Mouse (Mus musculus) gastrocnemius, postnatal 25 days (tissue): ENCODE results near the gene Ppp2r2c. TPM values are rescaled to one million over a fixed set of nuclear protein-coding genes. Genes with fewer than 3 reads are reported as not detected.

Experiments
- DNase-seq: peaks from one replicate; pipeline ENCODE4 v3.0.0; 2022
- total RNA-seq, 2 experiments: library from RNA; stranded (reverse); gene quantifications; 1 replicate in 1 of 2; 2 replicates in 1 of 2; pipeline ENCODE4 v1.2.3; 2021

Gene Ppp2r2c
- total RNA-seq, 2 experiments from 2014 or later = 0.41 to 0.70 TPM

DNA sequence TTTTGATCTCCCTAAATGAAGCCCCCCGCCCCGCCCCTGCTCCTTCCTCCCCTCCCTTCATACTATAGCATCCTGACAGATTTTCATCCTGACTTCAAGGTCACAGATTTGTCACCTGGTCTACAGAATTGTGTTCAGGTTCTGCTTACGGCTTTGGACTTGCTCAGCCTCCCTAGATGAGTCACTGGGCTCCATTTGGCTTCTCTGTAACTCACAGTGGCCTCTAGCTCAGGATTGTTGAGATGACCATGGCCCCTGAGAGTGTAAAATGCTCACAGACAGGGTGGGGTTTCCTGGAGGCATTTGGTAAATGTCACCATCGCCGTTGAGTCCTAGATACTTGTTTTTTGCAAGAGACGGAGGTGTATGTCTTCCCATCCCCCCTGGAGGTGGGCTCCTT, 2.6 kb downstream of the Ppp2r2c start:
- no peak for DNase-seq

DNA sequence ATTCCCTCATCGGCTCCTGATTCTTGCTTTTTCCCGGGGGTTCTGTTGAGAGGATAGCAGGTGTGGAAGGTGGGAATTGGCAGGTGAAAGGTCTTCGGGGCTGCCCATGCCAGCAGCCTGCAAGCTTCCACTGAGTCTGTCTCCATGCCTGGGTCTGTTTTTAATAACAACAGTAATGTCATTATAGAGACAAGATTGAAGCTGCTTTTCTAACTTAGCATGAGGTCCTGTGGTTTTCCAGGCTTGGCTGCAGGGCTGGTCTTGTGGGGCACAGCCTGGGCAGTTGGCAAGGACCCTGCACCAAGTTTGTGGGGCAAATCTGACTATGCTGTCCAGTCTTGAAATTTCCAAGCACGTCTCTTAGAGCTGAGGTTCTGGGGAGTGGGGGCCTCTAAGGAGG, 7.6 kb downstream of the Ppp2r2c start:
- no peak for DNase-seq

- no peak for DNase-seq
Measured at GRCm38 (mm10) chr5:36876777-36877396, 8.6 kb downstream of the Ppp2r2c start.

GRCm38 (mm10) chr5:36877641-36878040, 9.3 kb downstream of the Ppp2r2c start:
- DNase-seq = no peak

DNA sequence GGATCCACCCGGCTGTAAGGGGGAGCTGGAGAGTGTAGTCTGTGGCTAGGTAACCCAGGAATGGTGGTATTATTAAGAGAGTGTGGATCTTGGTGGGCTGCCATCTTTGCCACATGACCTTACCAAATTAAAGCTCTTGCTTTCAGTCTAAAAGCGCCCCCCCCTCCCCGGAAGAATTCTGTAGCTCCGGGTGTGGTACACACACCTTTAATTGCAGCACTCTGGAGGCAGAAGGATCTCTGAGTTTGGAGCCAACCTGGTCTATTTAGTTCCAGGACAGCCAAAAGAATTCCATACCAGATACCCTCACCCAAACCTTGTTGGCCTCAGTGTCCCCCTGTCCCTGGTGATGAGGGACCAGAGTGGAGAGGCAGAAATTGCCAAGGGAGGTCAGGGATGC, 10.5 kb downstream of the Ppp2r2c start:
- DNase-seq = no peak

- no peak for DNase-seq
Measured at GRCm38 (mm10) chr5:36880622-36881021, 12.3 kb downstream of the Ppp2r2c start.

DNA sequence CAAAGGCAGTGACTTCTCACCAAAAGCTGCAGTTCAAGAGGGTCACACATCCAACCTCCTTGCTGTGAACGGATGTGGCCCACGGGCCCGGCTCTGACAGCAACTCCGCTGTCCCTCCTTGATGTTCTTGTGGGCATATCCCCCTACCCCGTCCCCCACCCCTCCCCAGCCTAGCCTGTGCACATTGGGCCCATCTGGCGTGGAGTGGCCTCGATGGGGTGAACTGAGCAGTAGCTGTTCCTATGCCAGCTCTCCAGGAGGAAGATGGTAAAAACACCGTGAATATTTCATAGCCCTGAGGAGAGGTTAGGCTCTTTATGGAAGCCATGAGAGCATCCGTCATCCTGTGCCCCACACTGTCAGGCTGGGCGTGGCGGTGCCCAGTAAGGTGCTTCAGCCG, 15.2 kb downstream of the Ppp2r2c start:
- DNase-seq = no peak

DNA sequence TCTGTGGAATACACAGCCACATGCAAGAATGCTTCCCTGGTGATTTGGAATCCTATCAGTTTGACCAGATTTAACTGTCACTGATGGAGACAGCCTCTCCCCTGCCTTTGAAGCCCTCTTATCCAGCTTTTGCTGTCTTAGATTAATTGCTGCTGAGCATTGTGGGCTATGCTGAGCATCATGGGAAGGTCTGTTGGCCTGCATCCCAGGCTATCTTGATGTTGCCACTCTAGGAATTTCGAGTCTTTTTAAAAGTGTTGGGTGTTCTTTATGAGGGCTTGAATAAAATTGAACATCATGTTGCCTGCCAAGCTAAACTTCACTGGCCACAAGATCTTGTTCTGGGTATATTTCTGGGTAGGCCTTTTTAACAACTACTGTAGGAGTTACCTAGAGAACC, 16.8 kb downstream of the Ppp2r2c start:
- DNase-seq = no peak

- DNase-seq = no peak
Measured at GRCm38 (mm10) chr5:36885595-36885994, 17.3 kb downstream of the Ppp2r2c start.

GRCm38 (mm10) chr5:36886298-36886697, 18.0 kb downstream of the Ppp2r2c start:
- DNase-seq = no peak

DNA sequence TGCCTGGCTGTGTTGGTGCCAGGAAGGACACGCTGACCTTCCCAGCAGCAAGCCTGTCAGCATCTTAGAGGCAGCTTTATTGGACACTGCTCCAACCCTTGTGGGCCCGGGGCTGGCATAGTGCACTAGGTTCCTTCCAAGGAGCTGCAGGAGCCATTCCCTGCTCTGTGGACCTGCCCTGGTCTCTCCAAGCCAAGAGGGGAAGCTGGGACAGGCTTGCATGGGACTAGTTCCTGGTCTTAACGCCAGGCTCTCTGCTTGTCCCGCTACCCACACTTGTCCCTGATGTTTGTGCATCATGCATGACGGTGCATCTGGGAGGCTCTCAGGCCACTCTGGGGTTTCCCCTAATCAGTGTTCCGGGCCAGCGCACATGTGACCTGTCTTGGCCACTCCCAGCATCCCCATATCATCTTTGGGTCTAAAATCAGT, 18.6 kb downstream of the Ppp2r2c start:
- DNase-seq = no peak

DNA sequence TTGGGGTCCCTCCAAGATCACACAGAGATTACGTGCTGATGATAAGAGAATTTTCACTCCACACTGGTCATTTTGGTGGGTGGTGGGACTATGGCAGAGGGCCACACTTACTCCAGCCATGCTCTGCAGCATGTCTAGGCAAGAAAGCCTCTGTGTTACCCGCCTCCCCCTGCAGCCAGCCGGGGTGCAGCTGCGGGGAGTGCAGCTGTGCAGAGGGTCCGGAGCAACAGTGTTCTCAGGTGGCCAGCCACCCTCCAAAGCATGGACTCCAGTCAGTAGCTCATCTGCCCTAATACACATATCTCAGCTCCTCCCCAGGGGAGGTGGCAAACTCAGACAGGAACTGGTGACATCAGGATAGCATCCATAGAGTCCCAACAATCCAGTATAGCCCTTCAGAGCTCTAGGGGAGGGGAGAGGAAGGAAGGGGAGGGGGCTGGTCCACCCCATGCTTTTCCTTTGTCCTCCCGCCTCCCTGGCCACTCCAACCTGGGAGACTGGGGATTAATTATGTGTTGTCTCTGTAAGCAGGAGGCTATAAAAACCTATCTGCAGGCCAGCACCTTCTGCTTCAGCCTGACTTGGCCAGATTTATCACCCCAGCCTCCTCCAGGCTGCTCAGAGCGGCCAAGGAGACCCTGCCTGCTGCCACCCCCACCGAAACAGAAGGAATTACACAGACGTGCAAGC, 19.1 kb downstream of the Ppp2r2c start:
- no peak for DNase-seq

GRCm38 (mm10) chr5:36888501-36888900, 20.2 kb downstream of the Ppp2r2c start:
- no peak for DNase-seq

GRCm38 (mm10) chr5:36888911-36889310, 20.6 kb downstream of the Ppp2r2c start:
- DNase-seq = no peak

DNA sequence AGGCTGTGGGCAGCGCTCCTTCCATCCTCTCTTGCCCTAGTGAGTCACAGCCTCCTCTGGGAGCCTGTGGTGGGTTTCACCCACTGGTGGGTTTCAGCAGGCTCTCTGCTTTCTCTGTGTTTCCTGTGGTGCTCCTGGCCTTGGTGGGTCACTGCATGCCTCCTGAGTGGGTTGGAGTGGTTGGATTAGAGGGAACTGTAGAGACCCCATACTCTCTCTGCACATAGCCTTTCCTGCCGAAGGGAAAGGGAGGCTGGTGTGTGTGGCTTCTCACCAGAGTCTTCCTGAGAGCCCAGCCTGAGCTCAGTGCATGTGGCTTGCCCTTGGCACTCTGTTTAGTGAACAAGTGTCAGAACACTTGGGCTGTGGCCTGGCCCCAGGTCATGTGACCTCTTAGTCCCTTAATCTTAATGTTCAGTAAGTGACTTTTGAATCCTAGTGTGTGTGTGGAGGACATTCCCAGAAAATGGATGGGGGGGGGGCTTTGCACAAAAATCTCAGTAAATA, 21.1 kb downstream of the Ppp2r2c start:
- DNase-seq = no peak

DNA sequence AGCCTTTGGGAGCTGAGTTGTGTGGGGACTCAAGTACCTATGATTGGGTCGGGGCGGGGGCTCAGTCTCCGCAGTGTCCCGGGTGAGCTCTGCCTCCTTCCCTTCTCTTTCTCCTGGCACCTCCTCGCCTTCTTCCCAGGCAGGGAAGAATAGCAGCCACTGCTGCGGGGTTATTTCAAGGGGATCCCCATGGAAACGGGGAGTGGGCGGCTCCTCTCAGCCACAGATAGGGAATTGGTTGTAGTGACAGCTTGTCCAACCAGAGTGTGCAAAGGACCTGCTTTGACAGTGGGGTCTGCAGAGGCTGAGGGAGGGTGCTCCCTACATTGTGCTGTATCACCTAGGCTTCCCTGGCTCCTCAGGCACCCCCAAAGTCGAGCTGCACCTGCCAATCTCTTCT, 22.5 kb downstream of the Ppp2r2c start:
- DNase-seq = no peak

GRCm38 (mm10) chr5:36891793-36892470, 23.6 kb downstream of the Ppp2r2c start:
- no peak for DNase-seq

- no peak for DNase-seq
Measured at GRCm38 (mm10) chr5:36893263-36893662, 24.9 kb downstream of the Ppp2r2c start.

GRCm38 (mm10) chr5:36894070-36894469, 25.8 kb downstream of the Ppp2r2c start:
- DNase-seq = no peak

DNA sequence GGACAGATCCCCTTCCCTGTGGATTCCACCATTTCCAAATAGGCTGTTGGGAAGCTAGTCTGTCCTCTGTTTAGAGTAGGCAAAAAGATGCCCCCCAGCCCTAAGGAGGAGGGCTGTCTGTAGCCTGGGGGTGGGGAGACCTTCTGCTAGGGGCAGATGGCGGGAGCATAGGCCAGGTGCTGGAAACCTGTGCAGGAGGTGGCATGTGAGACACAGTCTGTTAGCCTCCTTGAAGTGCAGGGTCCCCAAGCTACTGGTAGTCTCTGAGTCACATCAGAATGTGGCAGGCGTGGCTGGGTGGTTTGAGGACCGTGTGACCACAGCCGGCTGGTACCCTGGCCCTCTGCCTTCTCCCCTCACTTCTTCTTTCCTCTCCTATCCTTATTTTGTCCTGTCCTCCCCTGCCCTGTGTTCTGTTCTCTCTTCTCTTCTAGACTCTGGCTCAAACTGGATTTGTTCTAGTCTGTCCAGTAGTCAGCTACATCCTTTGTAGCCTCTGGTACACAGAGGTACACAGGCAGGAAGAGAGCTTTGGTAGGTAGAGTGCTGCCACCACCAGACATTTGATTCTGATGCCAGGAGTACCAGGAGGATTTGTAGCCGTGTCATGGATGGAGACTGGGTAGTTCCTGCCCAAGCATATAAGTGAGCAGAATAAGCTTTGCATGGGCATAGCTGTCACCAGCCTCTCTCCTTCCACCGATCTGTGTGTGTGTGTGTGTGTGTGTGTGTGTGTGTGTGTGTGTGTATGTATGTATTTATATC, 26.5 kb downstream of the Ppp2r2c start:
- DNase-seq = no peak

DNA sequence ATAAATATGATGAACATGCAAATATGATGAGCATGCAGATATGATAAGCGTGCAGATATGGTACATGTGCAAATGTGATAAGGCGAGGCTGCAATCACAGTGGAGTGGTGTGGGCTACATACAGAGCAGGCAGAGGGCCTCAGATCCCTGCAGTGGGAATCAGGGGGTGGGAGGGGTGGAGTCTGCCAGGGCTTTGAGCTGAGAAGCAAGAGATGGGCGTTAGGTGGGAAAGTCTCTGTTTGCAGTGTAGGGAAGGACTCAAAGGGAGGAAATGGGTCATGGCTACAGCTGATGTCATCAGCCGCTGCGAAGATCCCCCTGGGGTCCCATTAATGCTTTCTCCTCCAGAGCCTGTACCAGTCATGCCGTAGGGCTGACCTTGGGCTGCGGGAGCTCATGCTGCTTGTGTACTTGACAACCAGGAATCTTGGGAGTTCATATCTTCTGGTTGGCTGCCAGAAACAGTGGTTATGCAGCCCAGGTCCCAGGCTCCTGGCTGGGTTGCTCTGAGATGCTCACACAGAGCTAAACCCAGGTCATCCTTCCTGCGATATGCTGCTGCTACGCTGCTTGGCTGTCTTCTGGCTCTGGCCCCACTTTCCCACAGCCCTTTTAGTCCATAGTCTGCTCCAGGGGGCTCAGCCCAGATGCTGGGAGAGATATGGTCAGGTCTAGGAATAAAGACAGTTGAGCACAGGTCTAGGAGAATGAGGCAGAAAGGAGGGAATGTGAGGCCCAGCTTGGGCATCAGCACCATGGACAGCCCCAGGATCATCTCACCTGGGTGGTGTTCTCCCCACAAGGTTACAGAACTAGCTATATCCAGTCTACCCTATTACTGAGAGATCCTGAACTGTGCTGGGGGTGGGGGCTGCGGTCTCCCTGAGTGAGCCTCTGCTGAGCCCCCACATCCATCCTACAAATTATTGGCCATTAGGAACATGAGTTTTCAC, 27.6 kb downstream of the Ppp2r2c start:
- no peak for DNase-seq
